Mouse (Mus musculus) splenic B cell, adult 2 months (primary cell): ENCODE measurements around the gene Gjb3.

Experiments
- DNase-seq: peaks from one replicate; pipeline ENCODE4 v3.0.0-alpha.2; 2011; ENCODE audit warnings: low read depth, low spot score
- H3K27me3 ChIP-seq: 2 replicates; pipeline ENCODE4 v1.6.1; 2012; ENCODE audit warnings: mild to moderate bottlenecking, low read length, moderate library complexity, mixed read lengths; ENCODE audit not compliant: control insufficient read depth, poor library complexity, insufficient read depth, severe bottlenecking
- H3K36me3 ChIP-seq: 2 replicates; pipeline ENCODE4 v1.6.1; 2012; ENCODE audit warnings: mild to moderate bottlenecking, low read length, moderate library complexity, mixed read lengths; ENCODE audit not compliant: control insufficient read depth, poor library complexity, insufficient read depth, severe bottlenecking

Gjb3 gene

DNA sequence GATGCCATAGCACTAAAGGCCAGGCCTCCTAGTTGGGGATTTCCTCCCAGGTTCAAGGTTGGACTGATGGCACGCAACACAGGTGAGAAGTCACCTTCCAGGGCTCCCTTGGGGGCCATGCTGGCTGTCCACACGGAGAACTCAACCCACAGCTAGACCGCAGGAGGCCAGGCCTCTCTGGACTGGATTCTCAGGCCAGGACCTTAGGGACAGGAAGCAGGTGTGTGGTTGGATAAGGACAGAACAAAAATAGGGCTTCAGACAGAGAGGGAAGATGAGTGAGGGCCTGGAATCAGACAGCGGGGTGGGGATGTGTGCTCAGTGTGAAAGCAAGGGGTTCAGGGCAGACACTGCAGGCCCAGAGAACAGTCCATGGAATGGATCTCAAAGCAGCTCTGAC lies 43.7 kb downstream of the Gjb3 start:
- Histone ChIP-seq H3K27me3 (no peaks in the 10 kb centered on the region), H3K36me3 (no peaks in the 10 kb centered on the region)
- no peak for DNase-seq

DNA sequence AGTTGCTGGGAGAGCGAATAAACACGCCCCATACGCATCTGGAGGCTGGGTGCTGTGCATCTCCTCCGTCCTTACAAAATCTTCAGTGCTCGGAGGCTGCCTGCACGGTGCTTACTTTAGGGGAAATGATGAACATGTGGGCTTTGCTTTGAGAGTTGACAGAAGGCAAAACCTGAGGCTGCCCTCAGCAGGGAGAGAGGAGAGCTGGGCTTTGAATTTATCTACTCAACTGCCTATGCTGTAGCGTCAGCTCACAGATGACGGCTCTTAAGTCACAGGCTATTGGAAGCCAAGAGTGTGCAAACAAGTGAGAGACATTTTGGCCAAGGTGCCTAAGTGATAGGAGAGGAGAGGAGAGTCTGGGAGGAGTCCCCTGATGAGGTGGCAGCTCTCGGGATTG lies 51.4 kb downstream of the Gjb3 start:
- no peaks in the 10 kb centered on the region for H3K27me3 ChIP-seq
- no peaks in the 10 kb centered on the region for H3K36me3 ChIP-seq
- no peak for DNase-seq

DNA sequence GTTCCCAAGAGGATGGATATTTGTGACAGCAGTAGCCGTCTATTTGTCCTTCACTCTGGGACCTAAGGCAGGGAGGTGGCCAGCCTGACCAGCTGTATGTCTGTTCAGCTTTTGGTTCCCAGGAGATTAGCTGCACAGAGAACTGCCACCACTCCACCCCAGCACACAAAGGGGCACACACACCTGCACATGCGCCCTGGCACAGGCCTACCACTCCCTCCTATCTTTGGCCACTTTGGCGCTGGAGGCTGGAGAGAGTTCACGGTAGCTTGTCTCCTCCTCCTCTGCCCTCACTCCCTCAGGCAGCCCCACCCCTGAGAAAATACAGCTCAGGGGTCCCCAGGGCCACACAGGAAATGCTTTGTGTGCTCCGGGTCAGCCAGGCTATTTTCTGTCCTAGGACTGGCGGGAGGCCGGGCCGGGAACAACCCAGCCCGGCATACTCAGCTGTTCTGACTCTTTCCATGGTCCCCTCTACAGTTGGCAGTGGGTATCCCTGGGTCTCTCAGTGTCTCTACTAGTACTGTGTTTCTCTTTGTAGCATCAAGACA lies 52.1 kb downstream of the Gjb3 start:
- DNase-seq, result no peak
- no peaks in the 10 kb centered on the region for H3K27me3 ChIP-seq
- no peaks in the 10 kb centered on the region for H3K36me3 ChIP-seq
